Mouse (Mus musculus): ENCODE data around the gene Pkp2.

The Pkp2 gene

GRCm38 (mm10) chr16:16261481-16261880, 48.4 kb downstream of the Pkp2 start:
- no peak for DNase-seq (ENCODE audit: low read depth)

DNA sequence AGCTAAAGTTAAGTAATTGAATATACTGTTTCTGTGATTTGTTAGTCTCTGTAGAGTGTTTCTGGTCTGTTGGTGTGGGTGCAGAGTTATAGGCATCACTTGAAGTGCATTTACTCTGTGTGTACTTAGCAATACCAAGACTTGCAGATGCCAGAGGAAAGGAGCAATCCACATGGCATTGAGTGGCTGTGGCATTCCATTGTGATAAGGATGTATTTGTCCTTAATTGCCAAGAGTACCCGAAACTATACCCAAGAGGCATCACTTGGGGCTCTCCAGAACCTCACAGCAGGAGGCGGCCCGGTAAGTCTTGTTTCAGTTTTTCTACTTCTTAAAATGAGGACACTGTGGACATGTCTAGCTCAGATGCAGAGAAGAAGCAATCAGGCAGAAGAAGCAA, 49.3 kb downstream of the Pkp2 start:
- DNase-seq (ENCODE audit: low read depth), result no peak

DNA sequence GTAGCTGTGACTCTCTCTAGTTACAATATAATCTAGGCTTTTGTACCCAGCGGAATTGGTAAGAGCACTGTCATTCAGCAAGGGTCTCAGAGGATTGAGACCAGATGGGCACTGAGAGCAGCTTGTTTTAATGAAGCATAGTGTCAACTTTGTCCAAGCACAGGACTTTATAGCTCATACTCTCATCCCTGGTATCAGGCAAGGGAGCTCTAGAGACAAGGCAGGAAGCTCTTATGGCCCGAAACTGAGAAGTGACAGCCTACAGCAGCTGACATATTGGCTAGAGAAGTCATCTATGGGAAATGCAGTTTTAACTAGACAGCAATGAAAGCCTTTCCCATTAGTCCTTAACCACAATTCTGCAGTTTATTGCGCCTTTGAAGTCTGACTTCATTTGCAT, 59.9 kb downstream of the Pkp2 start:
- no peak for DNase-seq (ENCODE audit: low read depth)

GRCm38 (mm10) chr16:16273752-16274151, 60.6 kb downstream of the Pkp2 start:
- DNase-seq (ENCODE audit: low read depth), result no peak

GRCm38 (mm10) chr16:16302369-16303137, 89.4 kb downstream of the Pkp2 start, which contains the start of gene Yars2:
Gene Yars2, plus strand, starts transcription at chr16:16302965.
- DNase-seq (ENCODE audit: low read depth), result peak; percentile 75

GRCm38 (mm10) chr16:16303138-16303827, 90.2 kb downstream of the Pkp2 start:
- peak; percentile 22 for DNase-seq (ENCODE audit: low read depth)

- DNase-seq (ENCODE audit: low read depth), result no peak
Observed at GRCm38 (mm10) chr16:16303888-16304287, 90.8 kb downstream of the Pkp2 start.

- no peak for DNase-seq (ENCODE audit: low read depth)
Observed at GRCm38 (mm10) chr16:16311319-16311718, 98.2 kb downstream of the Pkp2 start.

Measured in c-Kit-positive CD71-negative TER-119-negative erythroid progenitor cells, embryonic 14.5 days (primary cell).